Mouse (Mus musculus): Measurements from ENCODE around the gene Duoxa1. TPM values are rescaled to one million over a fixed set of nuclear protein-coding genes. Genes with fewer than 3 reads are reported as not detected.
"Not testable (repeated sequence)": the region's sequence is repeated elsewhere in the genome, so short reads cannot be mapped to it uniquely, and the experiment has no call there.

Duoxa1 gene
- polyA plus RNA-seq, 1 experiment from 2014 or later: not detected

DNA sequence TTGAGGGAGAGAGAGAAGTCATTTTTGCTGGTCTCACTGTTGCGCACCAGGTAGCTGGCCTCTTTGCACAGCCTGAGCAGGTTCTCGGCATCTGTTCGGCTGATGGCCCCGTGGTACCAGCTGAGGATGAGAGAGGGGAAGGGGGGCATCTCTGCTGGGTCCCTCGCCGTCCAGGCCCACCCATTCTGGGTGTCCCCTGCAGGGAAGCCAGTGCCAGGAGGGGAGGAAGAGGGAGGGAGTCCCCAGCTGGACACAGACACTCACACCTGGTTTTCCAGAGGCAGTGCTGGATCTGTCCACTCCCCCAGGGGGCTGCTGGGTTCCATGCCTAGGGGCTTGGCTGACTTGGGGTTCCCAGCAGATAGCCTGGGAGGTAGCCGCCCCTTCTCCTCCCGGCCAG lies 40.2 kb upstream of the Duoxa1 start:
- H3K9me3 ChIP-seq (ENCODE audit: control insufficient read depth, low read length): no peaks in the 10 kb centered on the region
- 84% methylated on average over 8 of the region's 8 CpGs for WGBS
- ATAC-seq: no peak
- no peak overlapping the region for H3K4me3 ChIP-seq (ENCODE audit: low read length)
- H3K4me2 ChIP-seq (ENCODE audit: low read depth, low read length): no peak overlapping the region
- no peak overlapping the region for H3K27ac ChIP-seq (ENCODE audit: low read length)
- H3K27me3 ChIP-seq (replicated peaks; ENCODE audit: control insufficient read depth, insufficient read depth, low read length): no peaks in the 10 kb centered on the region
- H3K4me1 ChIP-seq (ENCODE audit: control insufficient read depth, insufficient read depth, low read length): peaks cover 6% of the 10 kb centered on the region
- H3K9ac ChIP-seq (ENCODE audit: low read depth, low read length): no peak overlapping the region
- H3K36me3 ChIP-seq (ENCODE audit: control insufficient read depth, insufficient read depth, low read length): no peaks in the 10 kb centered on the region

DNA sequence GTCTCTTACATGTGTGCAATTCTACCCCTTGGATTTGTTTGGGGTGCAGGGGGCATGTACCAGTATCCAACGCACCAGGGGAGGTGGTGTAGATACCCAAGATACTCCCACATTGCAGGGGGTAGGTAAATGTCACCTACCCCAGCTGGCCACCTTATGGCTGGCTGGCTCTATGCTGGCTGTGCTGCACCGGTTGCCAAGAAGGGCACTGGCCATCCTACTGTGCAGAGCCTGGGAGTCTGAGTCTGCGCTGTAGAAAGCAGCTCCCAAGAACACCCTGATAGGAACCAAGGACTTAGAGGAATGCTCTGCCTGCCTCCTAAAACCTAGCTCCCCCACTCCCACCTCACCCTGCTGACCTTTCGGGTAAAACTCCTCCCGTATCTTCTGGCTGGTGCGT lies 39.5 kb upstream of the Duoxa1 start:
- Histone ChIP-seq H3K4me2 (ENCODE audit: low read depth, low read length) (no peak overlapping the region), H3K9ac (ENCODE audit: low read depth, low read length) (no peak overlapping the region), H3K9me3 (ENCODE audit: control insufficient read depth, low read length) (no peaks in the 10 kb centered on the region), H3K27me3 (replicated peaks; ENCODE audit: control insufficient read depth, insufficient read depth, low read length) (no peaks in the 10 kb centered on the region), H3K36me3 (ENCODE audit: control insufficient read depth, insufficient read depth, low read length) (no peaks in the 10 kb centered on the region), H3K4me3 (ENCODE audit: low read length) (no peak overlapping the region), H3K4me1 (ENCODE audit: control insufficient read depth, insufficient read depth, low read length) (peaks cover 8% of the 10 kb centered on the region), H3K27ac (ENCODE audit: low read length) (no peak overlapping the region)
- 76% methylated on average over 6 of the region's 6 CpGs for WGBS
- no peak for ATAC-seq

DNA sequence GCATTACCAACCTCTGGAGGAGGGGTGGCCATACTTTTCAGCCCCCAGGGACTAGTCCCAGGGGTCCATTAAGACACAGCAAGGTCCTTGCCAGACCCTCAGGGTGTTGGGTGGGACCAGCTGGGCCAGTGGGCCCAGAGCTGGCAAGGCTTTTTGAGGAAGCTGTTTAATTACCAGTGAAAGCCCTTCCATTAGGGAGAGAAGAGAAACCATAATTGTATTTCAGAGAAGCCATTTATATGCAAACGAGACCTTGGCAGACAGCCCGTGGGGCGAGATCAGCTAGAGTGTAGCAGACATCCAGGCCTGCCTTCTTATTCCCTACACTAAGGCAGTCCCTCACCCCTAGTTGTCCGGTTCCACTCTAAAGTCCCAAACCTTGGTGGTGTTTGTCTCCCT lies 38.4 kb upstream of the Duoxa1 start:
- Histone ChIP-seq H3K4me1 (ENCODE audit: control insufficient read depth, insufficient read depth, low read length) (peaks cover 11% of the 10 kb centered on the region), H3K4me2 (ENCODE audit: low read depth, low read length) (no peak overlapping the region), H3K9me3 (ENCODE audit: control insufficient read depth, low read length) (no peaks in the 10 kb centered on the region), H3K4me3 (ENCODE audit: low read length) (no peak overlapping the region), H3K36me3 (ENCODE audit: control insufficient read depth, insufficient read depth, low read length) (no peaks in the 10 kb centered on the region), H3K27me3 (replicated peaks; ENCODE audit: control insufficient read depth, insufficient read depth, low read length) (no peaks in the 10 kb centered on the region), H3K9ac (ENCODE audit: low read depth, low read length) (peak overlapping the region; percentile 7; the same call in 1 of the 2 replicates), H3K27ac (ENCODE audit: low read length) (peak overlapping the region; percentile 46)
- no peak for ATAC-seq
- WGBS: 58% methylated on average over 4 of the region's 4 CpGs

DNA sequence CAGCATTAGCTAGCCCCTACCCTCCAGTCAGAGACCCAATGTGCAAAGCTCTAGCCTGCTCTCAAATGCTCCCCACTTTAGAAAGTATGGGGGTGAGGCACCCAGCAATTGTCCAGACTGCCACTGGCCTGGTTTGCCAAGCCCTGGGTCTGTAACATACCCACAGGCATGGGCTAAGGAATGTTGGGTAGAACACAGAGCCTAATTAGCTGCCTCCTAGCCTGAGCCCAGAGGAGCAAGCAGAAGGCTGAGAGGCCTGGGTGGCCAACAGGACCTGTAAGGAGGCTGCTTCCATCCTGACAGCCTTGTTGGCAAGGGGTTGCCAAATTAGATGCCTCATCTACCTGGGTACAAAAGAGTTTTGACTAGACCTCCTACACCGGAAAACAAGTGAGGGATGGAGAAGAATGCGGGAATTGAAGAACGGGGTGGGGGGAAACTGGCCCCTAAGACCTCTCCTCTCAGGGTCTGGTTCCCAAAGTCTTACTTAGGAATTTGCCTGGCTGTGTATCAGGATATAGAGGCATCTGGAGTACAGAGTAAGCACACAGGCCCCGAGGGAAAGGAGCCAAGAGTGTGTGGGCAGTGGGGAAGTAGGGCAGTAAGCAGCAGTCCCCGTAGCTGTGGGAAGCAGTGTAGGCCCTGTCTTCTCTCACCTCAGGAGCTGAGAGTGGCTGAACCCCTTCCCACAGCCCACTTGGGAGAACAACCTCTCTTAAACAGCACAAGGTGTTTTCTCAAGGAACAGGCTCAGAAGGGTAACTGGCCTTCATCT lies 37.8 kb upstream of the Duoxa1 start:
- Histone ChIP-seq H3K4me2 (ENCODE audit: low read depth, low read length) (no peak overlapping the region), H3K27me3 (replicated peaks; ENCODE audit: control insufficient read depth, insufficient read depth, low read length) (no peaks in the 10 kb centered on the region), H3K4me1 (ENCODE audit: control insufficient read depth, insufficient read depth, low read length) (peaks cover 11% of the 10 kb centered on the region), H3K4me3 (ENCODE audit: low read length) (no peak overlapping the region), H3K9me3 (ENCODE audit: control insufficient read depth, low read length) (no peaks in the 10 kb centered on the region), H3K9ac (ENCODE audit: low read depth, low read length) (peak overlapping the region; percentile 7; the same call in 1 of the 2 replicates), H3K36me3 (ENCODE audit: control insufficient read depth, insufficient read depth, low read length) (no peaks in the 10 kb centered on the region), H3K27ac (ENCODE audit: low read length) (peak overlapping the region; percentile 46)
- 73% methylated on average over 5 of the region's 5 CpGs for WGBS
- no peak for ATAC-seq

DNA sequence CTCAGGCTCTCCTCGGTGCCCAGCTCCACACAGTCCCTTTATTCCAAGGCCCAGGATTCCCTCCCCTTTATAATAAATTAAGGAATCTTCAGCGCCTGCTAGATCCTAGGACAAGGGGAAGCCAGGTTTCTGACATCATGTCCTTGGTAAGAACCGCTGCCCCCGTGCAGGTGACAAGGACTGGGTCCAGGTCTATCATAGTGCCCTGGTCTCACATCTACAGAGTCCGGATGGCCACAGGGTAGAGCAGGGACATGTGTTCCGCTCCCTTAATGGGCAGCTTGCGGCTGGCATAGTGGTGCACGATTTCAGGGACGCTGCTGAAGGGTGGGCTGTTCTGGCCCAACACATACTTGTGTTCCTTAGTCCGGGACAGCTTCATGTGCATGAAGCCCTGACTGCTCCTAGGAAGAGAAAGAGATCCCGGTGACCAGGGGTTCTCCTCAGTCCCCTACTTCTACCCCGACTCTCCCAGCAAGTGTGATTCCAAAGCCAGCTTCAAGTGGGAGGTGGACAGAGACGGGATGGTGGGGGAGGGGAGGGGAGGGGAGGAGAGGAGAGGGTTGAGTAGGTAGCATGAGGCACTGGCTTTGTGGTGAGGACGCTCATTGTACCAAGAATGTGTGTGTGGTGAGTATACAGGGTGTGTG lies 35.7 kb upstream of the Duoxa1 start:
- WGBS: 12% methylated on average over 14 of the region's 14 CpGs
- no peaks in the 10 kb centered on the region for H3K9me3 ChIP-seq (ENCODE audit: control insufficient read depth, low read length)
- peak overlapping the region; percentile 70 for H3K4me3 ChIP-seq (ENCODE audit: low read length)
- H3K27me3 ChIP-seq (replicated peaks; ENCODE audit: control insufficient read depth, insufficient read depth, low read length): no peaks in the 10 kb centered on the region
- no peaks in the 10 kb centered on the region for H3K36me3 ChIP-seq (ENCODE audit: control insufficient read depth, insufficient read depth, low read length)
- H3K9ac ChIP-seq (ENCODE audit: low read depth, low read length): peak overlapping the region; percentile 86
- H3K4me2 ChIP-seq (ENCODE audit: low read depth, low read length): peak overlapping the region; percentile 83
- peak overlapping the region; percentile 98 for H3K27ac ChIP-seq (ENCODE audit: low read length)
- H3K4me1 ChIP-seq (ENCODE audit: control insufficient read depth, insufficient read depth, low read length): peaks cover 11% of the 10 kb centered on the region
- ATAC-seq: peak; percentile 58

DNA sequence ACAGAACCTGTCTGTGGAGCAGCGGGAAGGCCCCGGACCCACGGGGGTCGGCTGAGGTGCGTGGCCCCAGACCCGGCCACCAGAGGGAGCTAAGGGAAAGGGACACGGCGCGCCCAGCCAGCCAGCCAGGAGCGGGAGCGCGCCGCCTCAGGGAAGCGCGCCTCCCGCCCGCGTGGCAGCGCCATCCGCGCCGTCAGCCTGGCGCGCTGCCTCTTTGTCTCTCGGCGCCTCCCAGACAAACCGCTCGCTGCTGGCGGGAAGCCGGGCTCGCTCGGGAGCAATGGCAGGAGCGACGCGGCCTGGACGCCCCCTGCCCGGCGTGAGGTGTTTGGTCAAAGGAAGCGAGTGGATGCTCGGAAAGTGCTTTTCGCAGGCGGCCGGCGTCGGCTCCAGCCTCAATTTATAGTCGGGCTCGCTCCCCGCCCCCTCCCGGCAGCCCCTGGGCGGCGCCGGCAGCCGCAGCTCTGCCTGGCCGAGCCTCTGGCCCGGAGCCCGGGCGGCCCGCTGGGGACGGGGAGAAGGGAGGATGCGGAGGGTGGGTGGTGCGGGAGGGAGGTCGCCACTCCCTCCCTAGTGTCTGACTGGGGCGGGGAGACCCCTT lies 35.1 kb upstream of the Duoxa1 start:
- no peaks in the 10 kb centered on the region for H3K27me3 ChIP-seq (replicated peaks; ENCODE audit: control insufficient read depth, insufficient read depth, low read length)
- peak overlapping the region; percentile 83 for H3K4me2 ChIP-seq (ENCODE audit: low read depth, low read length)
- H3K36me3 ChIP-seq (ENCODE audit: control insufficient read depth, insufficient read depth, low read length): no peaks in the 10 kb centered on the region
- peak overlapping the region; percentile 70 for H3K4me3 ChIP-seq (ENCODE audit: low read length)
- peaks cover 11% of the 10 kb centered on the region for H3K4me1 ChIP-seq (ENCODE audit: control insufficient read depth, insufficient read depth, low read length)
- WGBS: 0% methylated on average over 49 of the region's 63 CpGs
- peak overlapping the region; percentile 86 for H3K9ac ChIP-seq (ENCODE audit: low read depth, low read length)
- H3K9me3 ChIP-seq (ENCODE audit: control insufficient read depth, low read length): no peaks in the 10 kb centered on the region
- peak; percentile 92 for ATAC-seq
- H3K27ac ChIP-seq (ENCODE audit: low read length): peak overlapping the region; percentile 98

DNA sequence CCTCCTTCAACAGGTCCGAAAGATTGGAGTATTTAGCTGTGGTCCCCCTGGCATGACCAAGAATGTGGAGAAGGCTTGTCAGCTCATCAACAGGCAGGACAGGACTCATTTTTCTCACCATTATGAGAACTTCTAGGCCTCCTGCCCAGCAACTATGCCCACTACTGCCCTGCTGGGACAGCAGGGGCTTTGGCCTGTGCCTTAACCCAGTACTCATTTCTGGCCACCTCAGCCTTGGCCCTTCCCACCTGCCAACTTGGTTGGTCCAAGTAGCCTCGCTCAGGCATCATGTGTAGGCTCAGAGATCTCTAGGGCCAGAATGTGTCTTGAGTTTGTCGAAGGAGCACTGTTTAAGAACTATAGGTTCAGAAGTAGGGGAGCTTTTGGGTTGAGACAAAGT lies 33.7 kb upstream of the Duoxa1 start:
- Histone ChIP-seq H3K4me1 (ENCODE audit: control insufficient read depth, insufficient read depth, low read length) (peaks cover 11% of the 10 kb centered on the region), H3K27ac (ENCODE audit: low read length) (no peak overlapping the region), H3K9ac (ENCODE audit: low read depth, low read length) (no peak overlapping the region), H3K9me3 (ENCODE audit: control insufficient read depth, low read length) (no peaks in the 10 kb centered on the region), H3K4me2 (ENCODE audit: low read depth, low read length) (no peak overlapping the region), H3K27me3 (replicated peaks; ENCODE audit: control insufficient read depth, insufficient read depth, low read length) (no peaks in the 10 kb centered on the region), H3K36me3 (ENCODE audit: control insufficient read depth, insufficient read depth, low read length) (no peaks in the 10 kb centered on the region), H3K4me3 (ENCODE audit: low read length) (no peak overlapping the region)
- 92% methylated on average over 3 of the region's 3 CpGs for WGBS
- no peak for ATAC-seq

DNA sequence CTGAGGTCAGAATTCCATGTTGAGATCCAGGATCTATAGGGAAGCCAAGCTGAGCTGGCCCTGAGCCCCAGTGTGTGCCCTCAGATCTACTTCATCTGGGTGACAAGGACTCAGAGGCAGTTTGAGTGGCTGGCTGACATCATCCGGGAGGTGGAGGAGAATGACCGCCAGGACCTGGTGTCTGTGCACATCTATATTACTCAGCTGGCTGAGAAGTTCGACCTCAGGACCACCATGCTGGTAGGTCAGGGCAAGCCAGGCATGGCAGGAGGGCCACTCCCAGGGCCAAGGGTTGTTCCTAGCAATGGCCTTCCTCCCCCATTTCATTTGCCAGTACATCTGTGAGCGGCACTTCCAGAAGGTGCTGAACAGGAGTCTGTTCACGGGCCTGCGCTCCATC lies 32.6 kb upstream of the Duoxa1 start:
- not testable (repeated sequence) for H3K9me3 ChIP-seq (ENCODE audit: control insufficient read depth, low read length); H3K36me3 ChIP-seq (ENCODE audit: control insufficient read depth, insufficient read depth, low read length); H3K27me3 ChIP-seq (replicated peaks; ENCODE audit: control insufficient read depth, insufficient read depth, low read length); H3K27ac ChIP-seq (ENCODE audit: low read length); H3K4me3 ChIP-seq (ENCODE audit: low read length); ATAC-seq; H3K4me2 ChIP-seq (ENCODE audit: low read depth, low read length); H3K9ac ChIP-seq (ENCODE audit: low read depth, low read length)
- peaks cover 11% of the 10 kb centered on the region for H3K4me1 ChIP-seq (ENCODE audit: control insufficient read depth, insufficient read depth, low read length)
- WGBS: 90% methylated on average over 6 of the region's 6 CpGs

DNA sequence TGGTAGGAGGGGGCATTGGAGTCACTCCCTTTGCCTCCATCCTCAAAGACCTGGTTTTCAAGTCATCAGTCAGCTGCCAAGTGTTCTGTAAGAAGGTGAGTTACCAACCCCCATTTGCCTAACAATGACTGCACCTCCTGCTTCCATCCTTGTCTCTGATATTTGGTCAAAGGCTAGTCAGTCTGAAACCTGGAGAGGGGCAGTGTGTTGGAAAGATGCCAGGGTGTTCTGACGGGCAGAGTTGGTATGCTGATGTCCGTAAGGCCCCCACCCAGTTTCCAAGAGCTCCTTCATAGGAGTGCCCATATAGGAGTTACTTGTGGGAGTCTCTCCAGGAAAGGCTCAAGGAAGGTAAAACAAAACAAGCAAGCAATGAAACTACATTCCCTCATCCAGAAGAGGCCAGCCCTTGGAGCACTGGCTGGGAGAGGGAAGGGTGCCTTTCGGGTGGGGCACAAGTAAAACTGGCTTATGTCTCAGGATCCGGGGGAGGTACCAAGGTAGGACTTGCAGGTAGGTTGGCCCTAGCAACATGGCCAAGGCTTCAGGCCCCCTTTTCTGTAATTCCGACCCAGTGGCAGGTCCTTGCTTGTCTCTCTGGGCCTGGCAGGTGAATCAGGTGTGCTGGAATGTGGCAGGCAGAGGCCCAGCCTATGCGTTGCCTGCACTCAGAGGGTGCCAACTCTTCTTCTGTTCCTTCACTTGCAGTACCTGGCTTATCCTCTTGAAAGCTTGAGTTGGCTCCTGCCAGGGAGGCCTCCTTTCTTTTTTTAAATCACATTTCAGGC lies 31.8 kb upstream of the Duoxa1 start:
- Histone ChIP-seq H3K9me3 (ENCODE audit: control insufficient read depth, low read length) (no peaks in the 10 kb centered on the region), H3K9ac (ENCODE audit: low read depth, low read length) (no peak overlapping the region), H3K27ac (ENCODE audit: low read length) (no peak overlapping the region), H3K4me2 (ENCODE audit: low read depth, low read length) (no peak overlapping the region), H3K4me1 (ENCODE audit: control insufficient read depth, insufficient read depth, low read length) (peaks cover 11% of the 10 kb centered on the region), H3K27me3 (replicated peaks; ENCODE audit: control insufficient read depth, insufficient read depth, low read length) (no peaks in the 10 kb centered on the region), H3K4me3 (ENCODE audit: low read length) (no peak overlapping the region), H3K36me3 (ENCODE audit: control insufficient read depth, insufficient read depth, low read length) (no peaks in the 10 kb centered on the region)
- ATAC-seq: no peak
- 75% methylated on average over 6 of the region's 6 CpGs for WGBS
